Mouse (Mus musculus): ENCODE measurements around the gene Slc25a20.

GRCm38 (mm10) chr9:108702476-108702875 lies 40.6 kb downstream of the Slc25a20 start:
- TF ChIP-seq CTCF (conservative IDR thresholded peaks at IDR 0.05; ENCODE audit: insufficient read depth, insufficient read length, low read depth, low read length) (no peak), POLR2A (IDR thresholded peaks at IDR 0.05; ENCODE audit: low read depth, low read length) (no peak)

Measured in kidney, adult 2 months (tissue).